Mouse (Mus musculus): ENCODE measurements around the gene Pafah2.

Pafah2 gene

GRCm38 (mm10) chr4:134395977-134396825, at the start of gene Pafah2:
TSS of gene Pafah2 (plus strand) at chr4:134396320.
- DNase-seq (ENCODE audit: low spot score in 2 of 2): peak; percentile 69 to 83

DNA sequence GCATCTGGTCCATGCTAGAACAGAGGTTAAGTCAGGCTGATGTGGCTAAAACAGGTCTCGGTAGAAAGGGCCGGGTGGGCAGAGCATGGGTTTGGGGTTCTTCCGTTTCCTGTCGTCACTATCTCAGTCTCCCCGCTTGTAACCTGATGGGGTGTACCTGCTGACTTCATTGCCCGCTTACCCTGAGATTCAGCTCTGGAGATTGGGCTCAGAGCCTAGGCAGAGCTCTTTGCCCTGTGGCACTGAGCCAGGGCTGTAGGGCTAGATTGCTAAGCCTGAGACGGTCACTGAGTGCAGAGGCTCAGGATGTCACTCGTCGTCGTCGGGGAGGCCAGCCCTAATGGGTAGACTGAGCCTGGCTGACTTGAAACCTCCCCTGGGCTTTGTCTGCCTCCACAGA, 48.0 kb upstream of the Pafah2 start:
- no peak for DNase-seq (ENCODE audit: low spot score in 2 of 2)

GRCm38 (mm10) chr4:134348545-134348944, 47.6 kb upstream of the Pafah2 start:
- DNase-seq (ENCODE audit: low spot score in 2 of 2): no peak

DNA sequence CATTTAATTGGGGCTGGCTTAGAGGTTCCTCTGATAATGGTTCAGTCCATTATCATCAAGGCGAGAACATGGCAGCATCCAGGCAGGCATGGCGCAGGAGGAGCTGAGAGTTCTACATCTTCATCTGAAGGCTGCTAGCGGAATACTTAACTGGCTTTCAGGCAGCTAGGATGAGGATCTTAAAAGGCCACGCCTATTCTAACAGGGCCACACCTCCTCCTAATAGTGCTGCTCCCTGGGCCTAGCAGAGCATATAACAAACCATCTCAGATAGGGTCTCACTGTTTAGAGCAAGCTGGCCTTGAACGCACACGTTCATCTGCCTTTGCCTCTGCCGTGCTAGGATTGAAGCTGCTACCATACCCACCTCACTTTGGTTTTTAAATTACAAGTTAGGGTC, 46.3 kb upstream of the Pafah2 start:
- no peak for DNase-seq (ENCODE audit: low spot score in 2 of 2)

- DNase-seq (ENCODE audit: low spot score in 2 of 2): no peak
Measured at GRCm38 (mm10) chr4:134350641-134351040, 45.5 kb upstream of the Pafah2 start.

- DNase-seq (ENCODE audit: low spot score in 2 of 2): no peak
Measured at GRCm38 (mm10) chr4:134351329-134352260, 44.5 kb upstream of the Pafah2 start.

DNA sequence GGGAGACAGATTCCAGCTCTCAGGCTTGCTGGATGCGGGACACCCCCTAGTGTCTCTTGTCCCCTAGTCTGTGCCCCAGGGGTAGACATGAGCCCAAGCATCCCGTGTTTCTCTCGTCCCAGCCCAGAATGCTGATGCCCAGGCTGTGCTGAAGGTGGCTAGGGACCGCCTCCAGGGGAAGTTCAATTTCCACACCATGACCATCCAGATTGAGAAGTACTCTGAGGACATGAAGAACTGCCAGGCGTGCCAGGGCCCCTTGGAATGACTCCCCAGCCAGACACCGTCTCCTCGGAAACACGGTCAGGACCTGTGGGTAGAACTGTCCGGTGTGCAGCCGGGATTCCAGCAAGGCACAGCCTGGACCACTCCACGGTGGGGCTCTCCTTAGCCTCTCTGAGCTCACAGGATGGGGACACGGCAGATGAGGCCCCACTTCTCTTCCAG, 43.8 kb upstream of the Pafah2 start:
- no peak for DNase-seq (ENCODE audit: low spot score in 2 of 2)

GRCm38 (mm10) chr4:134352929-134353328, 43.2 kb upstream of the Pafah2 start:
- DNase-seq (ENCODE audit: low spot score in 2 of 2): no peak

DNA sequence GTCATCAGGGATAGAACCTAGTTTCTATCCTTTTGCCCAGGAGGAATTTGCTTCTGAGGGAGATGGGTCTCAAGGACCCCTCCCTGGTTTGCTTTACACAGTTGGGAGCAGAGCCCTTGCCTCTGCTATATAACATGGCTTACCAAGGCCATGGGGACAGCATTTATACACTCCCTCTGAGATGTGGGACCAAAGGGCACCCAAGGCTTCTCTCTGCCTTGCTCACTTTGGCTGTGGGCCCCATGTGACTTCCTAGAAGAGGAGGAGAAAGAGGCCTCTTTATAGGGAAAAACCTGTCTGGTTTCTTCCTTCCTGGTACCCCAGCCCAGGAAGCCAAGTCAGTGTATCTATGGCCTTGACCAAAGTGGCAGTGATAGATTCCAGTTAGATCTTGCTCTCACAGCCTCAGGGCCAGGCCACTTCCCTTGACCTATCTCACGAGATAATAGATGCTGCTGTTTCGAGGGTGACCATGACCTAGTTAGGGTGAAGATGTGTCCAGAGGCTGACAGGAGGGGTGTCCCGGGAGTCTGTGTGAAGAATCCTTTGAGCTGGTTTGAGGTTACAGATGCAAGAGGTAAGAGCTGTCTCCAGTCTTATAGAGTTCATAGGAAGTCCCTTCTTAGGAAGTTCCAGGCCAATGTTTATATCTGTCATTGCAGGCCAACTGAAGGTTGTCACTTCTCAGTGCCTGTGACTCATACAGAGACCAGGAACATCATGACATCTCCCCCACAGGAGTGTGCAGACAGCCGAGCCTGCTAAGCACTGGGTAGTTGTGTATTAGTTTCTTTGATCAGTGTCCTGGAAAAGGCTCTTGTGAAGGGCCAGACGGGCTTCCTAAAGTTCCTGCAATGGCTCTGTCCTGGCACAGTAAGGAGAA, 42.4 kb upstream of the Pafah2 start:
- DNase-seq (ENCODE audit: low spot score in 2 of 2): no peak

- no peak for DNase-seq (ENCODE audit: low spot score in 2 of 2)
Measured at GRCm38 (mm10) chr4:134355841-134356452, 40.2 kb upstream of the Pafah2 start.

DNA sequence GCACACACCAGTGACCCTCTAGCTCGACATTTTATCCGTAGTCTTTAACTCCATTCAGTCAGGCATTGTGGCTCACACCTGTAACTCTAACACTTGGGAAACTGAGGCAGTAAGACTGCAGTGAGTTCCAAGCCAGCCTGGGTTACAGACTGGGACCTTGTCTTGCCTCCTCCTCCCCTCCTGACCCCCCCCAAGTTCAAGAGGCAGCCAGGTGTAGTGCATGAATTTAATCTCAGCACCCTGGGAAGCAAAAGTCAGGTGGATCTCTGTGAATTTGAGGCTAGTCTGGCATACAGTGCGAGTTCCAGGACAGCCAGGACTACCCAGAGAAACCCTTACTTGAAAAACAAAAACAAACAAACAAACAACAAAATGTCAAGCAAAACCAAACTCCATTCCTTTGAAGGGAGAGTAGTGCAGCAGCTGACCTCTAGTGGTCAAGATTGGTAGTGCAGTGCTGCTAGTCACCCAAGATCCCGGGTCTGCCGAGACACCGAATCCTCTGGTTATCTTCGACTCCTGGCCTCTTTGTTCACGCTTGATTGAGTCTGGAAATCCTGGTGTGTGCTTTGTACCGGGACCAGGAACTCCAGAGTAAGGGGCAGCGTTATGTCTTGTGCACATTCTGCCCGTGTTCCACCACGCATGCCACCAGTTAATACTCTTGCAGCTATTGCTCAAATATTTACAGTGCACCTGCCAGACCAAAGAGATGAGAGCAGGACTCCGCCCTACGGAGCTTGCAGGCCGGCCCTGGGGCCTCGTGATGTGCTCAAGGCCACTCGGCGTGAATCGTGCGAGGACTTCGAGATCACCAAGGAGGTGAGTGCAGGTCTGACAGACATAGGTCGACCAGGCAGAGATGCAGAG, 39.3 kb upstream of the Pafah2 start:
- DNase-seq (ENCODE audit: low spot score in 2 of 2): peak; percentile 28 to 61

DNA sequence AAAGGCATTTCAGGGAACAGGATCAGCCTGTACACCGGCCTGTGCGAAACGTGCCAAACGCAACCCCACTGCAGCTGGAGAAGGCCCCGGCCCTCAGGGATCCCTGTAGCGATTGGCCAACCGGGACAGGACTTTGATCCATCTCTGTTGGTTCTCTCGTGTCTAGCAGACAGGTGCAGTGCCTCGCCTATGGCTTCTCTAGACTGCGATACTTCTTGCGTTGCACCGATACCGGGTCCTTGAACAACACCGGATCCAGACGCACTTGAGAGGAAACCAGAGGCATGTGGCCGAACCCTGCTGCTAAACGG, 38.7 kb upstream of the Pafah2 start:
- no peak for DNase-seq (ENCODE audit: low spot score in 2 of 2)

DNA sequence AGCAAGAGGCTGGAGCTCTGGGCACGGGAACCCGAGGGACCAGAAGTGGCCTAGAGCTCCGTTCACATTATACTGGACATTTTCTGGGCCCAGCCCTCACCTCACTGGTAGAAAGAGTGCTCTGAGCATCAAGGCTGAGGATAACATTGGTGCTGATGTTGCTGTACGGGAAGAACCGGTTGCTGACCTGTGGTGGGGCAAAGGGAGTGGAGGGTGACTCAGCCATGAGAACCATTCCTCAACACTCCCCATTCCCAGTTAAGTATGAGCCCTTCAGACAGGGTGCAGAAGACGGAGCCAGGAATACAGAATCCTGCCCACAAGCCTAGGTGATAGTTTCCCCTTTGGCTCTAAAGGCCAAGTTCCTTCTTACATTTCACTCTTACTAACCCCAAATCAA, 36.5 kb upstream of the Pafah2 start:
- DNase-seq (ENCODE audit: low spot score in 2 of 2): no peak

GRCm38 (mm10) chr4:134361215-134361614, 34.9 kb upstream of the Pafah2 start:
- DNase-seq (ENCODE audit: low spot score in 2 of 2): no peak

DNA sequence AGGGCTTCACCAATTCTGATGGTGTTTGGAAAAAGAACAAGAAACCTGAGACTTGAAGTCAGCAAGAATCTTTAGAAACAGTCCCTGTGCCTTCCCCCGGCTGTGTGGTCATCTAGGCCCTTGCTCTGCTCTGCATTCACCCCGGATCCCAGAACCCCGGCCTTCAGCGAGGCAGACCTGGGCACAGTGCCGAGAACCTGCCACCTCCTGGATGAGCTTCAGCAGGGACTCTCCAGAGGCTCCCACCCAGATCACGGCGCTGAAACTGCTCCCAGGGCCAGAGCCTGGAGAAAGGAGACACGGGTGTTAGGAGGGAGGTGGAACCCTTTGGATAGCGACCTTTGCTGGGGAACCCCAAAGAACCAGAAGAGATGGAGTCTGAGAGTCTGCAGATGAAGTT, 34.0 kb upstream of the Pafah2 start:
- DNase-seq (ENCODE audit: low spot score in 2 of 2): no peak

DNA sequence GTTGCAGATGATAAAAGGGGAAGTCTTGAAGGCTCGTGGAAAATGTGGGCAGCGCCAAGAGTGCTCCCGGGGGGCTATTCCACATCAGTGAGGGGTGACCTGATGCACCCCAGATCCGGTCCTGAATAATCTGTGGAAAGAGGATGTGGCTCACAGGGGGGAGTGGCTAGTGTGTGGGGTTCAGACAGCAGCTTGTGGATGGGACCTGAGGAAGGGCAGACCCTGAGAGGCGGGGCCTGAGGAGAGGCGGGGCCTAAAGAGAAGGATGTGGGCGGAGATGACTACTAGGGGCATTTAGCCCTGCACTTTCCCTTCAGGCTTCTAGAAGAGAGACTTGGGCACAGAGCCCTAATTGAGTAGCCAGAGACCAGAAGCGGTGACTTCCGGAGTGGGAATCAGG, 33.5 kb upstream of the Pafah2 start:
- DNase-seq (ENCODE audit: low spot score in 2 of 2): peak; percentile 33 to 53

GRCm38 (mm10) chr4:134365280-134365679, 30.8 kb upstream of the Pafah2 start:
- no peak for DNase-seq (ENCODE audit: low spot score in 2 of 2)

DNA sequence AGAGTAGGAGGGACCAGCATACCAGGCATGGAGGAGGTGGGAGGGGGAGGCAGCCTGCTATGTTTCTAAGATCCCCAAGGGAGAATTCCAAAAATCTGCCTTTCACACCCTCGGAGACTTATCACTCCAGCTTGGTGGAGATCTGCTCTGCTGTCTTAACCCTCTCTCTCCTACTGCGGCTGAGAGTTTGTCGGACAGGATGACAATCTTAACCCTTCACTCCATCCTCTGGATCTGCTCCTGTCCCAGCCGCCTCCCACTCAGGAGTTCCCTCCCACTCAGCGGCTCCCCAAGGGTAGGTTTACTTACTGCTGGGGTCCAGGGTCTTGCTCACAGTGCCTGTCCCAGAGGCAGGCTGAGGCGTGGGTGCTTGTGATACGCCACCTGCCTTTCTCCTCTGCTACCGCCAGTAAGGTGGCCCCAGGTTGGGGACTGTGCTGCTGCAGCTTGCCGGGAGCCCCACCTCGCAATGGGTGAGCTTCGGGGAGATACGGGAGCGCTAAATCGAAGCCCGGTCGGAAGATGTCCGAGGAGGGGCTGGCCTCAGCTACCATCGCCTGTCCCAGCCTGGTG, 25.4 kb upstream of the Pafah2 start:
- no peak for DNase-seq (ENCODE audit: low spot score in 2 of 2)

GRCm38 (mm10) chr4:134371316-134371855, 24.7 kb upstream of the Pafah2 start:
- DNase-seq (ENCODE audit: low spot score in 2 of 2): no peak

DNA sequence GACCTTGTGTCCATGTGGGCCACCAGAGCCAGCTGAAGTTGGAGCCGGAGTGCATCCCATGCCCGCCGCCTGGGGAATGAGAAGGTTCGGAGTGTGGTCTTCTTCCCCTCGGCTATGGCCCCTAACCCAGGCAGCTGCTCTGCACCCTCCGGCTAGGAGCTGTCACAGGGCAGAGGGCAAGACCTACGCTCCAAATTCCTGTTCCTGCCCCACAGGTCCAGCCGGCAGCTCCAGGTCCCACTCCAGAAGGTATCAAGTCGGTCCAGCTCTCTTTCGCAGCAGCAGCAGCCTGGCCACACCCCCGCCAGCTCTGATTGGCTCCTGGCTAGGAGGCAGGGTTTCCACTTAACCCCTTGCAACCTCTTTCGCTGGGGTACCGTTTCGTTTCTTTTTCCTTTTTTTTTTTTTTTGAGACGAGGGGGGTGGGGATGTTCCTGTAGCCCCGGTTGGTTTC, 23.8 kb upstream of the Pafah2 start:
- peak; percentile 29 to 58 for DNase-seq (ENCODE audit: low spot score in 2 of 2)

Measured in spleen, postnatal 14 days (tissue).